Comparison of ENCODE assay signal across 8 mouse cellular contexts in genomic region chr19:24174896-24175295, GRCm38 (mm10). TPM values are rescaled to one million over a fixed set of nuclear protein-coding genes. Genes with fewer than 3 reads are reported as not detected.
DNase-seq lines count a peak whose midpoint lies in the region; ATAC-seq lines count a peak whose summit lies in the region.

No protein-coding gene starts in this region.

- WGBS in kidney, embryonic 15.5 days = 7% methylated on average over 13 of the region's 13 CpGs

- intact Hi-C loops in left cerebral cortex, postnatal 14 days (cut with DNase I) = no loop called here

- peak; percentile 25 to 28 for DNase-seq in left cerebral cortex, adult 18-20 months (ENCODE audit: low spot score in 2 of 2)
- DNase-seq in left cerebral cortex, postnatal 14 days (ENCODE audit: low spot score in 2 of 2) = no peak
- peak; percentile 61 for DNase-seq in brain, adult 2 months (ENCODE audit: low read depth, low spot score)
- peak; percentile 60 to 63 for DNase-seq in heart, adult 9 months (ENCODE audit: low spot score in 2 of 2)
- peak; percentile 49 for DNase-seq in lung, postnatal 14 days
- DNase-seq in left cerebral cortex, adult 11 months (ENCODE audit: low spot score) = no peak
- DNase-seq in thymus, postnatal 10 days (ENCODE audit: low spot score in 2 of 2) = no peak

- ATAC-seq in kidney, embryonic 15.5 days (replicated peaks; ENCODE audit: low FRiP score) = no peak

- H3K4me3 ChIP-seq in kidney, embryonic 15.5 days (replicated peaks) = peak overlapping the region; percentile 71

- peak overlapping the region; percentile 85 for H3K27ac ChIP-seq in kidney, embryonic 15.5 days

- no peaks in the 10 kb centered on the region for H3K36me3 ChIP-seq in kidney, embryonic 15.5 days

- H3K9me3 ChIP-seq in kidney, embryonic 15.5 days (replicated peaks) = no peaks in the 10 kb centered on the region

- H3K27me3 ChIP-seq in kidney, embryonic 15.5 days = no peaks in the 10 kb centered on the region

- H3K9ac ChIP-seq in kidney, embryonic 15.5 days = peak overlapping the region; percentile 70; the same call in 1 of the 2 replicates

- peak overlapping the region; percentile 81 for H3K4me2 ChIP-seq in kidney, embryonic 15.5 days

- peaks cover 25% of the 10 kb centered on the region for H3K4me1 ChIP-seq in kidney, embryonic 15.5 days

RNA-seq across cellular contexts. Expression of gene Tjp2, which starts 49.9 kb away (rescaled TPM):
- total RNA-seq in left cerebral cortex, adult 18-20 months (2021) = 10 to 100 TPM; 16.9 to 22.2 TPM
- 10 to 100 TPM; 17.6 to 19.5 TPM for total RNA-seq in left cerebral cortex, postnatal 14 days (2021)
- 31.3 and 31.4 TPM in 2 replicates for polyA plus RNA-seq in kidney, embryonic 15.5 days (2015; fragmentation: Nextera tagmentation; extraction: Ambion mirVana)

Comparison
In these comparisons a context has a peak if more than half of its experiments do, and no peak if none do; other contexts are left out.
1. DNase-seq: peak in left cerebral cortex, adult 18-20 months (2 of 2), brain, adult 2 months (single experiment), heart, adult 9 months (2 of 2) and lung, postnatal 14 days (single experiment); none in left cerebral cortex, postnatal 14 days (0 of 2), left cerebral cortex, adult 11 months (single experiment) and thymus, postnatal 10 days (0 of 2).